Mouse (Mus musculus): ENCODE measurements around the gene Rgs12.
A peak's percentile ranks its signal among the peaks of the same experiment; 100 is the strongest.

GRCm38 (mm10) chr5:34984933-34985332, 35.7 kb downstream of the Rgs12 start:
- 0 out of 2 replicates have a peak, but pooled peaks have one; percentile 25 for TF ChIP-seq CTCF (IDR thresholded peaks at IDR 0.05; ENCODE audit: low read depth)
- TF ChIP-seq EP300 (IDR thresholded peaks at IDR 0.05; ENCODE audit: low read depth): peak; percentile 38; the same call in 1 of the 2 replicates

Data from liver, embryonic 14.5 days (tissue).